Mouse (Mus musculus): ENCODE data around the gene Ntm.

- TF ChIP-seq CTCF (IDR thresholded peaks at IDR 0.05) (no peak), POLR2A (IDR thresholded peaks at IDR 0.05; ENCODE audit: insufficient read depth, low read depth, low read length) (no peak)
Observed at GRCm38 (mm10) chr9:29242497-29243422, 720.2 kb downstream of the Ntm start.

Measured in heart, adult 2 months (tissue).